Mouse (Mus musculus): ENCODE data around the gene Slc23a2.

Slc23a2 gene

GRCm38 (mm10) chr2:132143943-132144927, 673 bp downstream of the Slc23a2 start:
- Histone ChIP-seq H3K27me3 (ENCODE audit: insufficient read depth, low read length) (0 out of 2 replicates have a peak, but pooled peaks cover 8% of the 10 kb centered on the region), H3K9me3 (ENCODE audit: low read length) (no peaks in the 10 kb centered on the region), H3K4me1 (replicated peaks; ENCODE audit: low read depth, low read length) (peaks cover 71% of the 10 kb centered on the region), H3K36me3 (ENCODE audit: insufficient read depth, low read length) (peaks cover 6% of the 10 kb centered on the region; the same call in 1 of the 2 replicates), H3K4me3 (replicated peaks; ENCODE audit: low read length) (peak overlapping the region; percentile 94)
- TF ChIP-seq CTCF (conservative IDR thresholded peaks at IDR 0.05; ENCODE audit: low read length) (no peak), POU5F1 (IDR thresholded peaks at IDR 0.05; ENCODE audit: borderline replicate concordance, low read length) (no peak), NANOG (IDR thresholded peaks at IDR 0.05; ENCODE audit: borderline replicate concordance, low read length) (peak; percentile 72)

DNA sequence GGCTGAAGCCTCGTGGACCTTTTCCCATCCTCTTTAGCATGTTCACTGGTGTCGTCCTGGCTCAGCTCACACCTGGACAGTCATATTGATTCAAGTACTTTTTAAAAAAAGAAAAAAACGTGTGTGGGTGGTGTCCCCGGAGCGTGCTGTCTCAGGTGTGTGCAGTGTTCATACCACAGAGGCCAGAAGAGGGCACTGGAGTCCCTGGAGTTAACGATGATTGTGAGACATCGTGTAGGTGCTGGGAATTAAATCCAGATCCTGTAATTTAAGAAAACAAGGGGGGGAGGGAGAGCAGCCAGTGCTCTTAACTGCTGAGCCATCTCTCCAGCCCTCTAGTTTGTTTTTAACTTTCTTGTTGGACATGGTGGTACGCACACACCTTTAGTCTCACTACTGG, 2.3 kb downstream of the Slc23a2 start:
- H3K36me3 ChIP-seq (ENCODE audit: insufficient read depth, low read length) = peaks cover 14% of the 10 kb centered on the region; the same call in 1 of the 2 replicates
- no peak overlapping the region for H3K4me3 ChIP-seq (replicated peaks; ENCODE audit: low read length)
- H3K27me3 ChIP-seq (ENCODE audit: insufficient read depth, low read length) = 0 out of 2 replicates have a peak, but pooled peaks cover 8% of the 10 kb centered on the region
- peaks cover 85% of the 10 kb centered on the region for H3K4me1 ChIP-seq (replicated peaks; ENCODE audit: low read depth, low read length)
- H3K9me3 ChIP-seq (ENCODE audit: low read length) = no peaks in the 10 kb centered on the region
- TF ChIP-seq POU5F1 (IDR thresholded peaks at IDR 0.05; ENCODE audit: borderline replicate concordance, low read length) = no peak
- TF ChIP-seq CTCF (conservative IDR thresholded peaks at IDR 0.05; ENCODE audit: low read length) = 0 out of 2 replicates have a peak, but pooled peaks have one; percentile 9

- Histone ChIP-seq H3K4me1 (replicated peaks; ENCODE audit: low read depth, low read length) (peaks cover 80% of the 10 kb centered on the region), H3K36me3 (ENCODE audit: insufficient read depth, low read length) (peaks cover 14% of the 10 kb centered on the region; the same call in 1 of the 2 replicates), H3K9me3 (ENCODE audit: low read length) (no peaks in the 10 kb centered on the region), H3K27me3 (ENCODE audit: insufficient read depth, low read length) (0 out of 2 replicates have a peak, but pooled peaks cover 8% of the 10 kb centered on the region), H3K4me3 (replicated peaks; ENCODE audit: low read length) (no peak overlapping the region)
- no peak for TF ChIP-seq POU5F1 (IDR thresholded peaks at IDR 0.05; ENCODE audit: borderline replicate concordance, low read length)
- TF ChIP-seq CTCF (conservative IDR thresholded peaks at IDR 0.05; ENCODE audit: low read length) = 0 out of 2 replicates have a peak, but pooled peaks have one; percentile 4
- no peak for TF ChIP-seq NANOG (IDR thresholded peaks at IDR 0.05; ENCODE audit: borderline replicate concordance, low read length)
Observed at GRCm38 (mm10) chr2:132140536-132140935, 4.4 kb downstream of the Slc23a2 start.

- Histone ChIP-seq H3K9me3 (ENCODE audit: low read length) (no peaks in the 10 kb centered on the region), H3K4me1 (replicated peaks; ENCODE audit: low read depth, low read length) (peaks cover 89% of the 10 kb centered on the region), H3K4me3 (replicated peaks; ENCODE audit: low read length) (no peak overlapping the region), H3K36me3 (ENCODE audit: insufficient read depth, low read length) (peaks cover 14% of the 10 kb centered on the region; the same call in 1 of the 2 replicates), H3K27me3 (ENCODE audit: insufficient read depth, low read length) (peaks cover 6% of the 10 kb centered on the region; the same call in 1 of the 2 replicates)
- TF ChIP-seq POU5F1 (IDR thresholded peaks at IDR 0.05; ENCODE audit: borderline replicate concordance, low read length) (no peak), CTCF (conservative IDR thresholded peaks at IDR 0.05; ENCODE audit: low read length) (peak; percentile 50), NANOG (IDR thresholded peaks at IDR 0.05; ENCODE audit: borderline replicate concordance, low read length) (no peak)
Observed at GRCm38 (mm10) chr2:132139099-132139498, 5.8 kb downstream of the Slc23a2 start.

DNA sequence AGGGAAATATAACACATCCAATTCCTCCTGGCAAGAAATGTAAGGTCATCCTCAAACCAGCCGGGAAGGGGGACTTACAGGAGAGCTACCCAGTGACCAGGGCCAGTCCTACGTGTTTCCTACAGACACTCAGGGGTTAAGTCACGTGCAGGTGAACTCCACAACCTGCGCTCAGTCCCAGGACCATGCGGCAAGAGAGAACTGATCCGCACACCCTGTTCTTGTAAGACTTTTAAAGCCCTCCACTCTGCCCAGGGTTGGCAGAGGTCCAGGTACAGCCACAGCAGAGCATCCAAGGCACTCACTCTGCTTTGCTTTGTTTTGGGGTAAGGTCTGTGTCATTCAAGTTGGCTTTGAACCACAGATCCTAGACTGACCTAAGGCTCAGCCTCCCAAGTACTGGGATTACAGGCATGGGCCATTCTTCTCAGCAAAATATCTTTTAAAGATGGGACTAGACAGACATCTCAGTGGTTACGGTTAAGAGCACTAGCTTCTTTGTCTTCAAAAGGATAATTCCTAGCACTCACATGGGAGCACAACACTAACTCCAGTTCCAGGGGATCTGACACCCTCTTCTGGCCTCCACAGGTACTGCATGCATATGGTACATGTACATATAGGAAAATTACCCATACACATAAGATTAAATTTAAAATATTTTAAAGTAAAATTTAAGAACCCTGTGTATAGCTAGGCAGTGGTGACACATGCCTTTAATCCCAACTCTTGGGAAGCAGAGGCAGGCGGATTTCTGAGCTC, 8.9 kb downstream of the Slc23a2 start:
- H3K9me3 ChIP-seq (ENCODE audit: low read length) = no peaks in the 10 kb centered on the region
- peaks cover 8% of the 10 kb centered on the region; the same call in 1 of the 2 replicates for H3K36me3 ChIP-seq (ENCODE audit: insufficient read depth, low read length)
- peaks cover 91% of the 10 kb centered on the region for H3K4me1 ChIP-seq (replicated peaks; ENCODE audit: low read depth, low read length)
- no peaks in the 10 kb centered on the region; the same call in 1 of the 2 replicates for H3K27me3 ChIP-seq (ENCODE audit: insufficient read depth, low read length)
- H3K4me3 ChIP-seq (replicated peaks; ENCODE audit: low read length) = 0 out of 2 replicates have a peak overlapping the region, but pooled peaks have one; percentile 17
- TF ChIP-seq CTCF (conservative IDR thresholded peaks at IDR 0.05; ENCODE audit: low read length) (peak; percentile 85), POU5F1 (IDR thresholded peaks at IDR 0.05; ENCODE audit: borderline replicate concordance, low read length) (no peak)

GRCm38 (mm10) chr2:132134758-132135157, 10.2 kb downstream of the Slc23a2 start:
- Histone ChIP-seq H3K27me3 (ENCODE audit: insufficient read depth, low read length) (no peaks in the 10 kb centered on the region; the same call in 1 of the 2 replicates), H3K9me3 (ENCODE audit: low read length) (no peaks in the 10 kb centered on the region), H3K36me3 (ENCODE audit: insufficient read depth, low read length) (0 out of 2 replicates have a peak, but pooled peaks cover 8% of the 10 kb centered on the region), H3K4me3 (replicated peaks; ENCODE audit: low read length) (no peak overlapping the region), H3K4me1 (replicated peaks; ENCODE audit: low read depth, low read length) (peaks cover 92% of the 10 kb centered on the region)
- TF ChIP-seq POU5F1 (IDR thresholded peaks at IDR 0.05; ENCODE audit: borderline replicate concordance, low read length) (no peak), NANOG (IDR thresholded peaks at IDR 0.05; ENCODE audit: borderline replicate concordance, low read length) (no peak), CTCF (conservative IDR thresholded peaks at IDR 0.05; ENCODE audit: low read length) (no peak)

- Histone ChIP-seq H3K36me3 (ENCODE audit: insufficient read depth, low read length) (0 out of 2 replicates have a peak, but pooled peaks cover 3% of the 10 kb centered on the region), H3K27me3 (ENCODE audit: insufficient read depth, low read length) (no peaks in the 10 kb centered on the region; the same call in 1 of the 2 replicates), H3K4me3 (replicated peaks; ENCODE audit: low read length) (peak overlapping the region; percentile 24; the same call in 1 of the 2 replicates), H3K4me1 (replicated peaks; ENCODE audit: low read depth, low read length) (peaks cover 86% of the 10 kb centered on the region), H3K9me3 (ENCODE audit: low read length) (no peaks in the 10 kb centered on the region)
- peak; percentile 90 for TF ChIP-seq NANOG (IDR thresholded peaks at IDR 0.05; ENCODE audit: borderline replicate concordance, low read length)
- no peak for TF ChIP-seq CTCF (conservative IDR thresholded peaks at IDR 0.05; ENCODE audit: low read length)
- peak; percentile 47; the same call in 1 of the 2 replicates for TF ChIP-seq POU5F1 (IDR thresholded peaks at IDR 0.05; ENCODE audit: borderline replicate concordance, low read length)
Observed at GRCm38 (mm10) chr2:132133436-132133835, 11.5 kb downstream of the Slc23a2 start.

Data from E14TG2a.4 (cell line).